Mouse (Mus musculus): Measurements from ENCODE around the gene Vps72.

DNA sequence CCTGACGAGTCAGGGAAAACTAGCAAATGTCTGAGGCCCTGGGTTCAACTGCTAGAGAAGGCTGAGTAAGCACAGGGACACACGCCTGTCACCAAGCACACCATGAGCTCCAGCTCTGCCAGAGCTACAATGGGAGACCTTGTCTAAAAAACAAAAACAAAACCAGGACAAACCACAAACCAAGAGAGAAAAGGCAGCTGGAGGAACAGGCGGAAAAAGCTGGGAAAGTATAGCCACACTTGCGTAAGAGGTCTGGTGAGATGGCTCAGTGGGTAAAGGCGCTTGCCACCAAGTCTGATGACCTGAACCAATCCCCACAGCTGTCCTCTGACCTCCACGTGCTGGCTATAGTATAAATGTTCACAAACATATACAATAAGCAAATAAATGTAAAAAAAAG, 44.7 kb upstream of the Vps72 start:
- TF ChIP-seq CTCF (conservative IDR thresholded peaks at IDR 0.05; ENCODE audit: low read length) (no peak), POU5F1 (IDR thresholded peaks at IDR 0.05; ENCODE audit: borderline replicate concordance, low read length) (no peak), NANOG (IDR thresholded peaks at IDR 0.05; ENCODE audit: borderline replicate concordance, low read length) (no peak)

Measured in E14TG2a.4 (cell line).